Mouse (Mus musculus) mesoderm, embryonic 11.5 days (tissue): ENCODE results near the gene Grin2b.

Source experiments
- DNase-seq: peaks from one replicate; pipeline ENCODE4 v3.0.0-alpha.2; 2012; ENCODE audit warnings: low read depth, low spot score

The Grin2b gene

DNA sequence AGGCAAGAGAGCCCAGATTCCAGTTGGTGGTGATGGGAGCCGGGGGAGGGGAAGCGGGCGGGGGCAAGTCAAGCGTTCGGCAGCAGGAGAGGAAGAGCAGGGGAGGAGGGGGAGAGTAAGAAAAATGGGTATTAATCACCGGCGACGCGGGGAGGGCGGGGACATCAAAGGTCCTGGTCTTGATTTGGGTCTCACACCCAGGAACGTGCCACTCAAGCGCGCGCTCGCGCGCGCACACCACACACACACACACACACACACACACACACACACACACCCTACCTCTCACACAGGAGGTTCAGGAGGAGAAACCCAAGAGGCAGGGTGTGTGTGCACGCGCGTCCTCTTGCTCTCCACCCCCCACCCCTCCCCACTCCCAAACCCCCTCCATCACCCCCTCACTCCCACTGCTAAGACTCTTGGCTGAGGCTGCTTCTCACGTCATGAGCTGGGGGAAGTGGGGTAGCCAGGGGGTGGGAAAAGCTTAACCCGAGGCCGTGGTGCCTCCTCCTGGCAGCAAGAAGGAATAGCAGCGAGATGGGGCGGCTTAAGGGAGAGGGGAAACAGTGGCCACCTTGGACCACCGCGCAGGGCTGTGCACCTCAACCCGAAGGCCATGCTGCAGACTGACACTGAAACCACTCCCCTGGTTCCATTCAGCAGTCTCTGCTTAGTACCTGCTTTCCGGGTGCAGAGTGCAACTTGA lies at the start of gene Grin2b:
Grin2b (minus strand) TSS at position 321 of the 706 bp plus-strand sequence.
- peak; percentile 77 for DNase-seq

DNA sequence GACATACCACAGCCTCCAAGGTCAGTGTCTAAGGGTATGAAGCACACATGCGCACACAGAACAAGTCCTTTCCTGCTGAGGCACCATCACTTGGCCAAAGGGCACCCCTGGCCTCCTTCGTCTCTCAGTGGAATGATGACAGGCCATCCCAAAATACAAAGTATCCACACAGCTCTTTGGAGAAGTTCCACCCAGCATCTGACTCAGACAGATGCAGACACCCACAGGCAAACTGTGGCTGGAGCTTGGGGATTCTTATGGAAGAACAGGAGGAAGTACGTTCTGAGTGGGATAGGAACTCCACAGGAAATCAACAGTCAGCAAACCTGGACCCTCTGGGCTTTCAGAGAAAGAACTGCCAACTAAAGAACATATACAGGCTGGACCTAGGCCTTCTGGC lies 48.6 kb upstream of the Grin2b start:
- DNase-seq, result no peak

DNA sequence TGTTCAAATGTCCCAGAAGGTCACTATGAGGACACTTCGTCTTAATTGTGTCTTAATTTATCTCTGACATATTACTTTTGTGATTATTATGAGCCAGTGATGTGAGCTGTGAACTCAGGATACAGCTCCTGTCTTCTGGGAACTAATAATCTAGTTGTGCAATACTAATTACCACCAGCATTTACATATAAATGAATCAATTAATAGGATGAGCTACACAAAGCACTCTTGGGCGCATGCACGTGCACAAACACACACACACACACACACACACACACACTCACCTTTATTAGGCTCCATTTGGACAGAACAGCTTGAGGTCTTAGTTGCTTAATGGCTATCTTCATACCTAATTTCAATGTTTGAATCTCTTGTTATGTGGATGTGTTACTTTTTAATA lies 37.1 kb upstream of the Grin2b start:
- DNase-seq, result no peak

DNA sequence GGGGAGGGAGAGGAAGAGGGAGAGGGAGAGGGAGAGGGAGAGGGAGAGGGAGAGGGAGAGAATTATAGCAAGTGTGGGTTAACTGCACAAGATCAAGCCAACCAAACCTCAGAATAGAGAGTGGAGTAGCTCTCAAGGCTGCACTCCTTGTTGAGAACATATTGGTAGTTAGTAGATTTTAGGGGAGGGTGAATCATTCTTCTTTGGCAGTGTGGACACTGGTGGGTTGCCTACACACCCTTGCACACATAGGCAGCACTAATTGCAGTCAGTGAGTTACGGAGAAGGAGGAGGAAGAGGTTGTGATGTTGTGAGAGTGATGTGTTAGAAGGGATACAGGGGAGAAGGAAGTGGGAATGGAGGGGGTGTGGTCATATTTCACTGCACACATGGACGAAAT lies 26.5 kb upstream of the Grin2b start:
- DNase-seq, result no peak

DNA sequence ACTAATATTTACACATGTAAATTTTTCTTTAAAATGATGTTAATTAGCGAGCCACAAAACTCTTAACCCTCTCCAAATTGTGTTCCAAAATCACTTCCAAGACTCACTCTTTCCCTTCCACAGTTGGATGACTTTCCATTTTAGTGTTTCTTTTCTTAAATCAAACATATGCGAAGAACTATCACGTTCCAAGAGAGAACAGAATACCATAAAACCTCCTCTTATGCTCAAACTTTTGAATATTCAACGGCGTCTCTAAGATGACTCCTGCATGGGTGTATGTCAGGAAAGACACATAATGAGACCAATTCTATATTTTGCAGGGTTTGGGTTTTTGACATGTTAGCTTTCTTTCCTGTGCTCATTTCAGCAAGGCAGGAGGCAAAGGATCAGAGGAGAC lies 21.3 kb upstream of the Grin2b start:
- no peak for DNase-seq

DNA sequence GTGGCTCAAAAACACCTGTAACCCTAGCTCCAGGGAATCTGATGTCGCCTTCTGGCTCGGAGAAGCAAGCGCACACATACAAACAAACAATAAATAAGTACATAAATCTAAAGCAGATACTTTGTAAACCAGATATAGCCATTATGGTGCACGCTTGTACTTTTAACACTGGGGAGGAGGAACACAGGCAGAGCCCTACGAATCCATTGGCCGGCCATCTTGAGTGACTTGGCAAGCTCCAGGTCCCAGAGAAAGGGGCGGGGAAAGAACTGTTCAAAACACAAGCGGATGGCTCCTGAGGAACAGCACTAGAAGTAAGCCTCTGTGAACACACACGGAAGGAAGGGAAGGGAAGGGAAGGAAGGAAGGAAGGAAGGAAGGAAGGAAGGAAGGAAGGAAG lies 4.8 kb upstream of the Grin2b start:
- no peak for DNase-seq

DNA sequence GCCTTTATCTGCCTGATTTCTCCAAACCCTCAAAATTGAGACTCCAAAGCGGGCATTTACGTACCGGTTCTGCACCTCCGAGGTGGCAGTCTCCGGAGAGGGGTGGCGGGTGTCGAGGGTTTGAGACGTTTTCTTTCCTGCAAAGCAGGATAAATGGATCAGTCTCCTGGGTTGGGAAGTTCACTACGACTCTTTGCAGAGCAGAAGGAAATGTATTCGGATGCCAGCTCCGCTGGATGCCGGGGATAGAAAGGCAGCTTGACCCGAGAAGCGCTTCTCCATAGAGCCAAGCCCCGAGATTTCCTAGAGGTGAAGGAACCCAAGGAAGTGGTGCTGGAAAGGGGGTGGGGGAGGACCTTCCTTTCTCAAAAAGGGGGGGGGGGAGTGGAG lies 515 bp downstream of the Grin2b start:
- DNase-seq, result peak; percentile 27

DNA sequence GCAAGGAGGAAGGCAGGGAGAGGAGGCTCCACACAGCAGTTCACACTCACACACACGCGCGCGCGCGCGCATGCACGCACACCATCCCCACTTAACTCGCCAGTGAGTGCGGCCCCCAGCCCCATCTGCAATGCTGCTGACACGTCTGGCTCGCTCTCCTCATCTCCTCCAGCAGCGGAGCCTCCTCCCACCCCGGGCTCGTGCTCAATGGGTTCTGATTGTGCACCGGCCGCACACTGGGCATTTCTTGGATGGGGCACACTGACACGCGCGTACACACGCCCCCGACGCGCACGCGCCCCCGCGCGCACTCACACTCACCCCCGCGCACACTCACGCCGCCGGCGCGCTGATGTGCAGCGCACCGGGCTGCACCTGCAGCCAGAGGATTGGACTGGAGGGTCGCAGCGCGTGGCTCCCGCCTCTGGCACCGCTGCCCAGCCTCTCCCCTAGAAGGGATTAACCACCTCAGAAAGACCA lies 1.1 kb downstream of the Grin2b start:
- DNase-seq, result peak; percentile 58

DNA sequence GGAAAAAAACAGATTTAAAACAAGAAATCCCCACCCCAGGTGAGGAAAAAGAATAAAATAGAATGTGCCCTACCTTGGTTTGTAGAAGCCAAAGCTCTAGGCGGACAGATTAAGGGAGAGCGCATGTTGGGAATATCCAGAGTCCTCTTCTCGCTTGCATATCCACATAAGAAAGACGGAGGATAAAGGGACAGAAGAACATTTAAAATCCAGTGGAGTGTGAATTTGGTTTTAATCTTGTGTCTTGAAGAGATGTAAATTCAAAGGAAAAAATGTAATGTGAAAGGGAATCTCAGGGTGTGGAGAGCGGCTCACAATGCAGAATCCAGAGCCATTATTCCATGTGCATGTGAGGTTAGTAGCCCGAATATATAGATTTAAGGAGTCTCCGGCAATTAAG lies 2.0 kb downstream of the Grin2b start:
- DNase-seq, result no peak

DNA sequence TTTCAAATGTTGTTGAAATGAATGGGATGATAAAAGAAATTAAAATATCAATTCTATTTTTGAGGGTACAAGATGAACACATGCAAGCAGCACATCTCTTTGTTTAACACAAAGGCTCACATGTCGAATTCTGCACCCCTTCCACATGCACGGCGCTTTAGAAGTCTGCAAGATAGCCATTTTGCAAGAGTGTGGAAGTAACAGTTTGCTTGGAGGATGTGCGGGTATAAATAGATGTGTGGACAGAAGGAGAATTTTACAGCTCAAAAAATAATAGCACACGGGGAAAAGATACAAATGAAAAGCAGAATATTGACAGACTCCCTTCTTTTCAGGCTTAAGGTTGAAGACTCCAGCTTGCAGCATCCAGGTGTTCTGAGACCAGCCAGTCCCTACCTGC lies 2.9 kb downstream of the Grin2b start:
- DNase-seq, result no peak

DNA sequence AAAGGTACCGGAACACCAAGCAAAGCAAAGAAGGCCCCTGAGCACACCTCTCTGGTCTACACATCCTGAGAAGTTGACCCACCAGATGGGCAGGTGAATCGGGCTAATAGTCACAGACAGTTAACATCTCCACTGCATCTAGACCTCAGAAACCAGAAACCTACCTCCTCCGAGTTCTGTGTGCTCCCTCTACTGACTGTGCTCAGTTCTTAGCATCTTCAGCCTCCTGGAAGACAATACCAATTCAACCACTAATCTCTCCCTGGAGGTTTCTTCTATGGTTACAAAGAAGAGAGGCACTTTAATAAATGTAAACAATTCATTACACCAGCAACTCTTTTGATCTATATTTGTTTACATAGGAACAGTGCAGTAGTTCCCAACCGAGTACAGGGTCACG lies 6.0 kb downstream of the Grin2b start:
- DNase-seq, result no peak

DNA sequence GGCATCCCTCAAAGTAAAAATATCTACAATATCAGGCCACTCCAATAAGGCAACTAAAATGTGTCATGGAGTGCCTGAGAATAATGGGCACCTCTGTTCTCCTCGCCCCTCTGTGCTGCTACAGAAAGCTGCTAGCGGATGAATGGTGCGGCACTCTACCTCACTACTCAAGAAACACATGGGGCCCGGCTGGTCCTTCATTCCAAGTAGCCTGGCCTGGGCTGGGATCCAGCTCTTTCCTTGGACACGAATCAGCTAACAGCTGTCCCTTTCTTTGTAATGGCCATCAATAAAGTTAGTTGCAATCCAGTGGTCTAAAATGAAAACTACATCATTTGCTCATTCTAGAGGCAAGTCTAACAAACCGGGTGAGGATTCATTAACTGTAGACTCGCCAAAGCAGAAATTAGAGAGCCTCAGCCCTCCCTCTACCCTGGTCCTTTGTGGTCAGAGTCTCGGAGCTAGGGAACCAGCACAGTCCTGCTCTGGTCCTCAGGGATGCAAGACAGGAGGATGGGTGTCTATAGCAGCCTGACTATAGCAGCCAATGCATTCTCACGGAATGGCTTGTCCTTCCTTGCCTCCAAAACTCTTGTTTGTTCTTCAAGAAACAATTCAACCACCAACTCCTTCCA lies 7.8 kb downstream of the Grin2b start:
- no peak for DNase-seq

DNA sequence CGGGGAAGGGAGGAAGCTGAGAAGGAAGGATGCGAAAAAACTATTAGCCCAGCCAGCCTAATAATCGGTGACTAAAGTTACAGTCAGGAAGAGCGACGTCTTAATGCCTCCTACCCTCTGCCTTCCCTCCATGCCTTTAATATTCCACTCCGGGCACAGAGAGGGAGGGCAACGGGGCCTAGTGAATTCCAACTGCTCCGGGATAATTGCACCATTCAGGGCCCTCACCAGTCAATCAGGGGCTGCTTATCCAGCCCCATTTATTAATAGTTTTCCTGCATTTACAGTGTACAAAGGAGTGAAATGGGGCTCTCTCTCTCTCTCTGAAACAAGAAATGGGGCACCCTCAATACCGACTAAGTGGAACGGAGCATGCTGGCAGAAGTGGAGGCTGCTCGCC lies 11.2 kb downstream of the Grin2b start:
- DNase-seq, result no peak

DNA sequence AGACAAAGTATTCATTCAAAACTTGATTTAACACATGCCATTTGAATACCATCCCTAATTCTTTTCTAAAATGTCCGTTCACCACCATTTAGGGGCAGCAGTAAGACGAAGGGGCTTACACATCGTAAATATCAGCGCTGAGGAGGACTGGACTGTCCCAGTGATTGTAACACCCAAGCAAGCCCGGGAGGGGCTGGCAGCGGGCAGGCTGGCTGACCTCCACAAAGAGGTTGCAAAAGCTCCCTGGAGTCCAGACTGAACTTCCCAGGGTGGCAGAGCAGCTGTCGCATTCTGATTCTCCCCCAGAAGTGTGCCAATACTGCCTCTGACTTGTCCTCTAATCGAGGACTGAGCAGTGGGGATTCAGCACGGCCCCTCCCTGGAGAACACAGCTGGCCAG lies 19.9 kb downstream of the Grin2b start:
- DNase-seq, result no peak

DNA sequence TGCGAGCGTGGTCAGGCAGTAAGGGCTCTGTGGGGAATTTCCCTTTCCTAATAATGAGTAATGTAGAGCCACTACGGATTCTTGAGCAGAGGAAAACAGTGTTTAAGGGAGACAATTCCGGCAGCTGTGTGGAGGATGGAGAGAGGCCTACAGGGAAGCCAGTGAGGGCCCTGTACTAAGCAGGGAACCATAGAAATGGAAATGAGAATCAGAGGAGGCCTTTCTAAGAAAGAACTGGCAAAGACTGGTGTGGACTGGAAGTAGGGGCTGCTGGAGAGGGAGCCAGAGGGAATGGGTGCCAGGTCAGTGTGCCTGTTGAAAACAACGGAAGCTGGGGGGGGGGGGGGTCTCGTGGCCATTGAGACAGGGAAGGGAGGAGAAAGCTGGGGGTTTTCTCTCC lies 23.2 kb downstream of the Grin2b start:
- DNase-seq, result no peak

DNA sequence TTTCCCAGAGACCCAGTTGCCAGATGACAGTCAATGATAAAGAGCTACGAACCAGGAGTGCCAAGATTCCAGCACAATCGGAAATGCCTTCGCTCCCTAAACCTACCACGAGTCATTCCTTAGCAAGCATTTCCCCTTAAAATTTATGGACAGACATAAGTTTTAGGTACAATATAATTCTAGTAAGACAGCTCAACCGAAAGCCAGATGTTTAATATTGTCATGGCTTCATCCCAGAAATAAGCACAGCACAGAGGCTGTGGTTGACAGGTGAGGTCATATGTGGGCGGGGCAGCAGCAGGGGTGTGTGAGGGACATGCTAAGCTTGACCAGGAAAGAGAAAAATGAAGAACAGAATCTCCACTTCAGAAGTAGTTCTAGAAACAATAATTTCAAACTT lies 33.3 kb downstream of the Grin2b start:
- no peak for DNase-seq

DNA sequence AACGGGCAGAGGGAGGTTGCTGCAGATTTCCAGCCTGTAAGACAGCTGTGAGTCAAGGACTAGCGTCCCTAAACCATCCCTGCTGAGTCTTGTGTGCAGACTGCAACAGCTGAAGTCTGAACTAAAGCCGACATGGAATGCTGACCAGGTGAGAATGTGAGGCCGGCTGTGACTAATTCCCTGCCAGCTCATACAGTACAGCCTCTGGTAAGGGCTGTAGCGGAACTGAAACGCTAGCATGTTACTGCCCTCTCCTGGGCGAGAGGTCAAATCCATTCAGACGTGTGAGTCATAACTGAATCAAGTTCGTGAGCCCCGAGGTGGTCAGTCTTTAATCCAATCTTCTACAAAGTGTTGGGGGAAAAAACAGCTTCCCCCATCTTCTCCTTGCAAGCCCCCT lies 42.9 kb downstream of the Grin2b start:
- peak; percentile 65 for DNase-seq

DNA sequence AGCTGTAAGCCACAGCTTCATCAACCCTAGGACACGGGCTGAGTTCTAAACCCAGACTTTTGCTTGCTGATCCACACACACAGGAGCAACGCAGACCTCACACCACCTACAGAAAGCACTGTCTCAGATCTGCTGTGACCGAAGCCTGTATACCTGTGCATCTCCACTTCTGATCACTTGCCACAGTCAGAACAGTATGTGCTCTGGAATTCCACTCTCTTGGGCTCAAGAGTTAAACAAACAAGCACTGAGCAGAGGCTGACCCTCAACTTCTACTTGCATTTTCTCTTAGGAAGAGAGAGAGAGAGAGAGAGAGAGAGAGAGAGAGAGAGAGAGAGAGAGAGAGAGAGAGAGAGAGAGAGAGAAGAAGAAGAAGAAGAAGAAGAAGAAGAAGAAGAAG lies 50.7 kb downstream of the Grin2b start:
- DNase-seq, result no peak

DNA sequence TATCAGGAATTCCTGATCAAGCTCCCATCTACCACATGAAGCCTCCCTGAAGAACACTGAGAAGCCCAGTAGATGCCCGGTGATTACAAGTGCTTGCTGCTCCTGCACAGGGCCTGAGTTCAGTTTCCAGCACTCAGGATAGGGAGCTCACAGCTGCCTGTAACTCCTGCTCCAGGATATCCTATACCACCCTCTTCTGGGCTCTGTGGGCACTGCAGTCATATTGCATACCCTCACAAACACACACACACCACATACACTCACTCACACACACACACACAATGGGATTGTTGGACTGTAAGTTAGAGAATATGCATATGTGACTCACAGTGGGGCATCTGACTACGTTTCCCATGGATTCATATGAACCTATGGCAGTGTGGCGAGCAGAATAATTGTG lies 55.9 kb downstream of the Grin2b start:
- DNase-seq, result no peak

DNA sequence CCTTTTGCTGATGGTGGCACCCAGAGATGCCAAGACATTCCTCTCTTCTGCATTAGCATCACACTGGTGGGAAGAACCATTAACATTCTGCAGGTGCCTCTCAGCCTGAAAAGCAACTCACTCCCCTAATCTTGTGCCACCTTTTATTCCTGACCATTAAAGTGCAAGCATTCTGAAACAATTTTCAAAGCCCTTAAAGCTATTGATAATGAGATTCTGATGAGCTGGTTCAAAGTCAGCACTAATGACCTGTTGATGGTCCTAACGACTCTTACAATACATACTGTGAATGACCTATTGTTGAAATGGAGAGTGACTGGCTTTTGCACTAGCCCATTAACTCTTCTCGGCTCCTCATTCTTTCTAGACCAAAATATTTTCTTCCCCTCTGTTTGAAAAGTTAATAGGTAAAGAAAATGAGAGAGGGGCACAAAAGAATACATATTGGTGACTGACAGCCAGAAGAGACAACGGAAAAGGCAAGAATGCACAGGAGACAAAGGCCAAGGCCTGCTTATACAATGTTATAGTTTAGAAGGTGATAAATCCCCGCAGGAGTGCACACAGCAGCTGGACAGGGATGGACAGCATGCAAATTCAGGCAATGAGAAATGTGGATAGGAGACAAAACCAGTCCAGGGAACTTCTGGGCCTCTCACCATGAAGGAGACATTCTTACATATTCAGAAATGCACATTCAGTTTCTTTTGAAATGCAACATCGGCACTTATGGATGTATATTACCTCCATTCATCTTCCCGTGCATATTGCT lies 59.5 kb downstream of the Grin2b start:
- DNase-seq, result no peak

DNA sequence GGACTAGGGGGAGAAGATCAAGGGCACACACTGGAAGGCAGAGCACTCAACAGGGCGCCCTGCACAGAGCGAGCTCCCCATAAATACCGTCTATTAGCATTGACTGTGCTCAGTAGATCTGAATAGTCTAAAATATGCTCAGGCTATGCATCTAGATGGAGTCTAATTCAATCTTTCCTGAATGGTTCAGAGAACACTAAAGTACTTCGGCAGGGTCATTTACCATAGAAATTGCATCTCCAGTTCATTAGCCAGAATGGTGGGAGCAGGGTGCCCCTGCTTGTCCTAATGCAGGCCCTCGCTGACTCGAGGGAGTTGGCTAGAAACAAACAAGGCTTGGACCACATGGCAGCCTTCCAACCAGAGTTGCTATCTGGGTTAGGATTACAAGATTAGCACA lies 64.1 kb downstream of the Grin2b start:
- no peak for DNase-seq

DNA sequence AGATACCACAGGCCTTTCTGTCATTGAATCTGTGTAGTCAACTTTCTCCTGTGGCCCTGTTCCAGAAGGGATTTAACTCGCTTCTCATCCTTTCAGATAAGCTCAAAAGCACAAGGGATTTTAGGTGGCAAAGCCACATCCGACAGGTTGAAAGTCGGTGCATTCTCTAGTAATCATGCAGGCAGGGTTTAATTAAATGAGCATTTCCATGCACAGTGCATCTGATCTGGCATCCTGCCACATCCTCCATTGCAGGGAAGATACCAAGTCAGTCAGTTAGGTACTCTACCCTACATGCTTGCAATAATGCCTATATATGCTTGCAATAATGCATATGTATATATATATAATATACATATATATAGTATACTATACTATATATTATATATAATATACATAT lies 64.8 kb downstream of the Grin2b start:
- no peak for DNase-seq

DNA sequence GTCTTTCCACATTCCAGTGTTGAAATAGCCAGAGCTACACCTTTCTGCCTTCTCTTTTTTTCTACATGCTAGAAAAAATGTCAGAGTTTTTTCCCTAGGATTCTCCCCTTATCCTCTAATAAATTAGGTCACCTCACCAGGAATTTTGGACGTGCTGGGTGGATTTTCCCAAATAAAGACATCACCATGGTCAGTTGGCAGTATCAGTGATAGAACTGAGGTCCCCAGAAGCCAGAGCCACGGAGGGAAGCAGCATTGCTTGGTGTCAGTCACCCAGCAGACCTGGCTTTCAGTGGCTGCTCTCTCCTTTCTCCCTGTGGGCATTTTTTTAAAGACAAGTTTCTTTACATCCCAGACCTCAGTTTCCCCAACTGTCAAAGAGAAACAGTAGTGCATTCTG lies 68.1 kb downstream of the Grin2b start:
- DNase-seq, result no peak
